Mouse (Mus musculus): ENCODE measurements around the gene Tgm1. TPM values are rescaled to one million over a fixed set of nuclear protein-coding genes. Genes with fewer than 3 reads are reported as not detected.
A peak's percentile ranks its signal among the peaks of the same experiment; 100 is the strongest.

Tgm1 gene
- polyA plus RNA-seq, 1 experiment from 2014 or later, result 0.28 TPM

DNA sequence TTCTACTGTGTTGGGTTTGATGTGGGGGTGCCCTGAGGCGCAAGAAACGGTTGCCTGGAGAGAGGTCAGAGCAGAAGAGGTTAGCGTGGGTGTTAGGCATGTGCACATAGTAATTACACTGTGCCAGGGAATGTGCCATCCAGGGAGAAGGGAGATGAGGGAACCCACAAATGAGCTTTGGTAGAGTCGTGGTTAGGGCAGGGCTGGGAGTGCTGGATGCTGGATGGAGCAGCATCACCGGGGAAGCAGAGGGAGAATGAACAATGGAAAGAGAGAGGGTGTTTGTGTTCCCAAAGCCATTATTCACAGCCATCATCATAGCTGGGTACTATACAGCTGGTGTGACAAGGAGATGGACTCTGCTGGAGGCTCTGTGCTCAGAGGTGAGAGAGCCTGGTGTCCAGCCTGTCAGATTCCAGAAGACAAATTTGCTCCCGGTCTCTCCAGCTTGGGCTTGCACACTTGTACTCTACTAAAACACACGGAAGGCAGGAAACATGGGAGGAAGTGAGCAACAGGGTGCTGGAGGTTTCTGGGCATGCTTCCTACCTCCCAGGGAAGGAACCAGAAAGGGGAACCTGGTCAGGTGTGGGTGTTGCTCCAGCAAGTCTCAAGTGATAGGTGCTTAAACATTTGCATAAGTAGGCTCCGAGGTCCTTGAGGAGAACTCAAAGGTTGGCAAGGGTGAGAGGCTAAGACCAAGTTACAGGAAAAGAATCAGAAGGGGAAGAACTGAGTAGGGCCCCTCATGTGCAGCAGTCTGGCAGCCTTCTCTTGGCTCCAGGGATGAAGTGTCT is 14.4 kb upstream of the Tgm1 start:
- H3K36me3 ChIP-seq (ENCODE audit: control insufficient read depth, insufficient read depth), result no peaks in the 10 kb centered on the region
- 78% methylated on average over 8 of the region's 8 CpGs for whole genome bisulfite sequencing

DNA sequence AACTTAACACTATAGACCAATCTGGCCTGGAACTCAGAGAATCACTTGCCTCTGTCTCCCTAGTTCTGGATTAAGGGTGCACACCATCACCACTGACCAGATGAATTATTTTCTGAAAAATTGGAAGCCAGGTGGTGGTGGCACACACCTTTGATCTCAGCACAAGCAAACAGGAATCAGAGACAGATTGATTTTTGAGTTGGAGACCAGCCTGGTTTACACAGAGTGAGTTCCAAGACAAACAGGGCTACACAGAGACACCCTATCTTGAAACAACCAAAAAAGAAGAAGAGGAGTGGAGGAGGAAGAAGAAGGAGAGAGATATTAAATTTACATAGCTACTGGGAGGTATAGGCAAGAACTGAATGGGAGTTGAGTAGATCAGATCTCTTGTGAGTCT is 12.5 kb upstream of the Tgm1 start:
- no peak for ATAC-seq
- Histone ChIP-seq H3K4me1 (replicated peaks; ENCODE audit: control insufficient read depth, insufficient read depth, low read length) (peaks cover 18% of the 10 kb centered on the region), H3K27me3 (replicated peaks; ENCODE audit: control insufficient read depth, insufficient read depth, low read length) (no peaks in the 10 kb centered on the region), H3K36me3 (ENCODE audit: control insufficient read depth, insufficient read depth) (no peaks in the 10 kb centered on the region), H3K4me2 (ENCODE audit: low read length) (no peak overlapping the region), H3K27ac (ENCODE audit: low read length) (no peak overlapping the region), H3K9ac (replicated peaks; ENCODE audit: low read depth, low read length) (no peak overlapping the region), H3K4me3 (replicated peaks; ENCODE audit: low read length) (no peak overlapping the region), H3K9me3 (ENCODE audit: control insufficient read depth, low read length) (no peaks in the 10 kb centered on the region)

More for the DNA sequence above, 14.4 kb upstream of the Tgm1 start:
- no peaks in the 10 kb centered on the region for H3K9me3 ChIP-seq (ENCODE audit: control insufficient read depth, low read length)
- no peaks in the 10 kb centered on the region for H3K27me3 ChIP-seq (replicated peaks; ENCODE audit: control insufficient read depth, insufficient read depth, low read length)
- no peak overlapping the region for H3K4me3 ChIP-seq (replicated peaks; ENCODE audit: low read length)
- H3K9ac ChIP-seq (replicated peaks; ENCODE audit: low read depth, low read length), result no peak overlapping the region
- peaks cover 10% of the 10 kb centered on the region for H3K4me1 ChIP-seq (replicated peaks; ENCODE audit: control insufficient read depth, insufficient read depth, low read length)
- H3K4me2 ChIP-seq (ENCODE audit: low read length), result no peak overlapping the region
- no peak overlapping the region for H3K27ac ChIP-seq (ENCODE audit: low read length)
- no peak for ATAC-seq

DNA sequence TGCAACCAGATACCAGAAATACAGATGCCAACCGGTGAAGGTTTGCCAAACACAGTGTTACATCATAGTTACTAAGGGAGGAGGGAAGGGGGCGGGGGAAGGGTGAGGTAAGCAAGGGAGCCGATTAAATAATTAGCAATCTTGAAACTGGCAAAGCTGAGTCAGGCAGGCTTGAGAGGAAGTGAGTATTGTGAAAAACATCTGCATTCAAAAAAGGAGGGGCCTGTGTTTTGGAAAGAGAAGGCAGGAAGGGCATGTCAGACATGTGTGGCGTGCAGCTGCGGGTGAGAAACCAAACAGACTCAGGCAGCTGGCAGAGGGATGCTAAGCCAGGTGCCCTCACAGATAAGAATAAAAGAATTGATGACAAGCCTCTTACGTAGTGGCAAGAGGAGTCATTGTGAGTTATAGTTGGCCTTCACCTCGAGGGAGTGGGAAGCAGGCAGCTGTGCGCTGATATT is 10.7 kb upstream of the Tgm1 start:
- no peaks in the 10 kb centered on the region for H3K27me3 ChIP-seq (replicated peaks; ENCODE audit: control insufficient read depth, insufficient read depth, low read length)
- H3K9ac ChIP-seq (replicated peaks; ENCODE audit: low read depth, low read length), result no peak overlapping the region
- no peak overlapping the region for H3K27ac ChIP-seq (ENCODE audit: low read length)
- H3K4me2 ChIP-seq (ENCODE audit: low read length), result no peak overlapping the region
- WGBS, result 64% methylated on average over 8 of the region's 8 CpGs
- H3K36me3 ChIP-seq (ENCODE audit: control insufficient read depth, insufficient read depth), result no peaks in the 10 kb centered on the region
- H3K9me3 ChIP-seq (ENCODE audit: control insufficient read depth, low read length), result no peaks in the 10 kb centered on the region
- no peak for ATAC-seq
- H3K4me1 ChIP-seq (replicated peaks; ENCODE audit: control insufficient read depth, insufficient read depth, low read length), result peaks cover 11% of the 10 kb centered on the region
- H3K4me3 ChIP-seq (replicated peaks; ENCODE audit: low read length), result no peak overlapping the region

- Histone ChIP-seq H3K9me3 (ENCODE audit: control insufficient read depth, low read length) (no peaks in the 10 kb centered on the region), H3K27ac (ENCODE audit: low read length) (no peak overlapping the region), H3K9ac (replicated peaks; ENCODE audit: low read depth, low read length) (no peak overlapping the region), H3K4me1 (replicated peaks; ENCODE audit: control insufficient read depth, insufficient read depth, low read length) (peaks cover 11% of the 10 kb centered on the region), H3K27me3 (replicated peaks; ENCODE audit: control insufficient read depth, insufficient read depth, low read length) (no peaks in the 10 kb centered on the region), H3K4me2 (ENCODE audit: low read length) (no peak overlapping the region), H3K36me3 (ENCODE audit: control insufficient read depth, insufficient read depth) (no peaks in the 10 kb centered on the region), H3K4me3 (replicated peaks; ENCODE audit: low read length) (no peak overlapping the region)
- ATAC-seq, result no peak
- 94% methylated on average over 7 of the region's 7 CpGs for WGBS
Measured at GRCm38 (mm10) chr14:55723433-55723832, 9.7 kb upstream of the Tgm1 start.

- no peaks in the 10 kb centered on the region for H3K9me3 ChIP-seq (ENCODE audit: control insufficient read depth, low read length)
- peak overlapping the region; percentile 29; the same call in 1 of the 2 replicates for H3K27ac ChIP-seq (ENCODE audit: low read length)
- H3K9ac ChIP-seq (replicated peaks; ENCODE audit: low read depth, low read length), result peak overlapping the region; percentile 80
- WGBS, result 43% methylated on average over 8 of the region's 8 CpGs
- H3K4me3 ChIP-seq (replicated peaks; ENCODE audit: low read length), result peak overlapping the region; percentile 68
- peak; percentile 6; the same call in 1 of the 2 replicates for ATAC-seq
- peak overlapping the region; percentile 78 for H3K4me2 ChIP-seq (ENCODE audit: low read length)
- H3K27me3 ChIP-seq (replicated peaks; ENCODE audit: control insufficient read depth, insufficient read depth, low read length), result no peaks in the 10 kb centered on the region
- peaks cover 11% of the 10 kb centered on the region for H3K4me1 ChIP-seq (replicated peaks; ENCODE audit: control insufficient read depth, insufficient read depth, low read length)
- H3K36me3 ChIP-seq (ENCODE audit: control insufficient read depth, insufficient read depth), result peaks cover 2% of the 10 kb centered on the region; the same call in 1 of the 2 replicates
Measured at GRCm38 (mm10) chr14:55722438-55722945, 8.8 kb upstream of the Tgm1 start.

GRCm38 (mm10) chr14:55721700-55722437 is 8.1 kb upstream of the Tgm1 start, which contains the start of gene Rabggta:
Gene Rabggta (minus strand): TSS chr14:55722263.
- WGBS, result under 1% methylated on average over 50 of the region's 50 CpGs
- H3K4me1 ChIP-seq (replicated peaks; ENCODE audit: control insufficient read depth, insufficient read depth, low read length), result peaks cover 11% of the 10 kb centered on the region
- no peaks in the 10 kb centered on the region for H3K27me3 ChIP-seq (replicated peaks; ENCODE audit: control insufficient read depth, insufficient read depth, low read length)
- ATAC-seq, result peak; percentile 96
- H3K27ac ChIP-seq (ENCODE audit: low read length), result peak within 1 kb of the TSS; percentile 74
- peak within 1 kb of the TSS; percentile 78 for H3K4me2 ChIP-seq (ENCODE audit: low read length)
- peaks cover 2% of the 10 kb centered on the region; the same call in 1 of the 2 replicates for H3K36me3 ChIP-seq (ENCODE audit: control insufficient read depth, insufficient read depth)
- H3K9ac ChIP-seq (replicated peaks; ENCODE audit: low read depth, low read length), result peak within 1 kb of the TSS; percentile 80
- H3K9me3 ChIP-seq (ENCODE audit: control insufficient read depth, low read length), result no peaks in the 10 kb centered on the region
- H3K4me3 ChIP-seq (replicated peaks; ENCODE audit: low read length), result peak within 1 kb of the TSS; percentile 68

DNA sequence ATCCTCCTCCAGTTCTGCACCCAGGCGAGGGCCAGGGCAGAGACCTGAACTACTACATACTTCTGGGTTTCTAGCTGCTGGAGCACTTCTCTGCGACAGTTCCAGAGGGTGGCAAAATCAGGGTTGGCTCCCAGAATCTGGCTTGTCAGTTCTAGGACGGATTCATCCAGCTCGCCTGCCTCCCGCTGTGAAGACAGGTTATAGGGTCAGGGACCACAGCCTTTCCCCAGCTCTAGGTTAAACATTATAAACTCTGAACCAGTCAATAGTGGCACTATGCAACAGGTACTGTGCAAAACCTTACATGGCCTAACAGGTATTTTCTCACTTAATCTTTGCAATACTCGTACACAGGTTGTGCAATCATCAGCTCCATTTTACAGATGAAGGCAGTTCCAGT is 7.3 kb upstream of the Tgm1 start:
- Histone ChIP-seq H3K27ac (ENCODE audit: low read length) (no peak overlapping the region), H3K4me3 (replicated peaks; ENCODE audit: low read length) (peak overlapping the region; percentile 68), H3K9ac (replicated peaks; ENCODE audit: low read depth, low read length) (no peak overlapping the region; the same call in 1 of the 2 replicates), H3K9me3 (ENCODE audit: control insufficient read depth, low read length) (no peaks in the 10 kb centered on the region), H3K4me1 (replicated peaks; ENCODE audit: control insufficient read depth, insufficient read depth, low read length) (peaks cover 11% of the 10 kb centered on the region), H3K4me2 (ENCODE audit: low read length) (peak overlapping the region; percentile 78), H3K36me3 (ENCODE audit: control insufficient read depth, insufficient read depth) (peaks cover 2% of the 10 kb centered on the region; the same call in 1 of the 2 replicates), H3K27me3 (replicated peaks; ENCODE audit: control insufficient read depth, insufficient read depth, low read length) (no peaks in the 10 kb centered on the region)
- ATAC-seq, result no peak
- WGBS, result 83% methylated on average over 6 of the region's 6 CpGs

DNA sequence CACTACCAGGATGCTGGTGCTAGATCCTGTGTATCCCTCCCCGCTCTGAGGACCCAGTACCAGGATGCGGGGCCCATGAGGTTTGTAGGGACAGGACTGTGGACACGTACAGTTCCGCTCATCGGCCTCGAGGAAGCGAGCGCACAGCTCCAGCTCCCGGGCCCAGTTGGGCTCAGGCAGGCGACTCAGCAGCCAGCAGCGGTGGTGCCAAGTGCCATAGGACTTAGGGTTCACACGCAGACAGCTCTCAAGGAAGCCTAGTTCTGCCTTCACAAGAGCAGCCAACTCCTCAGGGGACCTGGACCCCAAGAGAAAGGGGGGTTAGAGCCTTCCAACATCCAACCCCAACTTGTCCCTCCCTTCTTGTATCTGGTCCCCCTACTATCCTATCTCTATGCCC is 6.9 kb upstream of the Tgm1 start:
- Histone ChIP-seq H3K4me2 (ENCODE audit: low read length) (no peak overlapping the region; the same call in 1 of the 2 replicates), H3K36me3 (ENCODE audit: control insufficient read depth, insufficient read depth) (peaks cover 2% of the 10 kb centered on the region; the same call in 1 of the 2 replicates), H3K4me3 (replicated peaks; ENCODE audit: low read length) (no peak overlapping the region), H3K4me1 (replicated peaks; ENCODE audit: control insufficient read depth, insufficient read depth, low read length) (peaks cover 11% of the 10 kb centered on the region), H3K27me3 (replicated peaks; ENCODE audit: control insufficient read depth, insufficient read depth, low read length) (no peaks in the 10 kb centered on the region), H3K9me3 (ENCODE audit: control insufficient read depth, low read length) (no peaks in the 10 kb centered on the region), H3K9ac (replicated peaks; ENCODE audit: low read depth, low read length) (no peak overlapping the region), H3K27ac (ENCODE audit: low read length) (no peak overlapping the region)
- ATAC-seq, result no peak
- WGBS, result 95% methylated on average over 12 of the region's 12 CpGs

- Histone ChIP-seq H3K27me3 (replicated peaks; ENCODE audit: control insufficient read depth, insufficient read depth, low read length) (no peaks in the 10 kb centered on the region), H3K27ac (ENCODE audit: low read length) (no peak overlapping the region), H3K36me3 (ENCODE audit: control insufficient read depth, insufficient read depth) (peaks cover 2% of the 10 kb centered on the region; the same call in 1 of the 2 replicates), H3K9me3 (ENCODE audit: control insufficient read depth, low read length) (no peaks in the 10 kb centered on the region), H3K4me3 (replicated peaks; ENCODE audit: low read length) (no peak overlapping the region), H3K9ac (replicated peaks; ENCODE audit: low read depth, low read length) (no peak overlapping the region), H3K4me2 (ENCODE audit: low read length) (no peak overlapping the region), H3K4me1 (replicated peaks; ENCODE audit: control insufficient read depth, insufficient read depth, low read length) (peaks cover 11% of the 10 kb centered on the region)
- no peak for ATAC-seq
- 92% methylated on average over 6 of the region's 6 CpGs for WGBS
Measured at GRCm38 (mm10) chr14:55719737-55720136, 6.0 kb upstream of the Tgm1 start.

All from forebrain, embryonic 16.5 days (tissue).